Comparison of ENCODE assay signal across 14 mouse cellular contexts in genomic region chr15:80096406-80096805, GRCm38 (mm10). TPM values are rescaled to one million over a fixed set of nuclear protein-coding genes. Genes with fewer than 3 reads are reported as not detected.
A peak's percentile ranks its signal among the peaks of the same experiment; 100 is the strongest.
DNase-seq lines count a peak whose midpoint lies in the region; ATAC-seq and TF ChIP-seq lines count a peak whose summit lies in the region.
"Had no signal": no experiment of that assay in that cellular context is flagged by ENCODE, and none has a peak within 500 bp of the region (broad histone marks: within the 10 kb centered on the region; RNA-seq: fewer than 3 reads in every experiment).

No protein-coding gene starts in this region.

- ATAC-seq in liver, postnatal 0 days, result no peak

- H3K4me3 ChIP-seq in layer of hippocampus, adult 2 months, result no peak overlapping the region
- H3K4me3 ChIP-seq in liver, postnatal 0 days (ENCODE audit: low read depth, low read length), result no peak overlapping the region
- H3K4me3 ChIP-seq: forebrain, embryonic 10.5 days; hindbrain, embryonic 10.5 days; lung, embryonic 15.5 days; midbrain, embryonic 12.5 days had no signal

- H3K4me2 ChIP-seq in liver, postnatal 0 days (ENCODE audit: low read depth, low read length), result peak overlapping the region; percentile 71
- H3K4me2 ChIP-seq: lung, embryonic 15.5 days; midbrain, embryonic 12.5 days had no signal

- peak; percentile 61 for DNase-seq in cerebellum, adult 11-12 months
- DNase-seq in cerebellum, postnatal 4 days (ENCODE audit: low spot score in 2 of 2), result no peak
- DNase-seq in layer of hippocampus, adult 2 months (ENCODE audit: low spot score in 2 of 2), result no peak
- no peak for DNase-seq in layer of hippocampus, adult 18-20 months (ENCODE audit: low spot score in 2 of 2)
- peak; percentile 71 for DNase-seq in brain, adult 2 months (ENCODE audit: low read depth, low spot score)
- DNase-seq in liver, postnatal 0 days, result no peak
- DNase-seq in retina, embryonic 14.5 days (ENCODE audit: low spot score), result no peak
- no peak for DNase-seq in adrenal gland, adult 8-10 months
- DNase-seq: kidney, adult 18-20 months had no signal

- H3K4me1 ChIP-seq in liver, postnatal 0 days (ENCODE audit: insufficient read depth), result peaks cover 27% of the 10 kb centered on the region

- H3K27ac ChIP-seq in layer of hippocampus, adult 2 months, result peak overlapping the region; percentile 16
- peak overlapping the region; percentile 95 for H3K27ac ChIP-seq in liver, postnatal 0 days (ENCODE audit: low read depth)
- H3K27ac ChIP-seq: hindbrain, embryonic 10.5 days; lung, embryonic 15.5 days had no signal

- H3K36me3 ChIP-seq in liver, postnatal 0 days (replicated peaks; ENCODE audit: insufficient read depth, low read length), result no peaks in the 10 kb centered on the region
- H3K36me3 ChIP-seq: forebrain, embryonic 10.5 days; heart, embryonic 10.5 days; hindbrain, embryonic 10.5 days; lung, embryonic 15.5 days; midbrain, embryonic 12.5 days had no signal

- H3K9me3 ChIP-seq in liver, postnatal 0 days (ENCODE audit: low read length), result no peaks in the 10 kb centered on the region
- H3K9me3 ChIP-seq: forebrain, embryonic 10.5 days; heart, embryonic 10.5 days; hindbrain, embryonic 10.5 days; lung, embryonic 15.5 days; midbrain, embryonic 12.5 days had no signal

- TF ChIP-seq CTCF in layer of hippocampus, adult 2 months (conservative IDR thresholded peaks at IDR 0.05), result no peak
- no peak for TF ChIP-seq CTCF in liver, postnatal 0 days (IDR thresholded peaks at IDR 0.05; ENCODE audit: low read depth)

- no peak overlapping the region; the same call in 1 of the 2 replicates for H3K9ac ChIP-seq in liver, postnatal 0 days (replicated peaks)
- H3K9ac ChIP-seq: lung, embryonic 15.5 days; midbrain, embryonic 12.5 days had no signal

- H3K27me3 ChIP-seq in liver, postnatal 0 days (ENCODE audit: insufficient read depth, low read length), result peaks cover 14% of the 10 kb centered on the region

- 86% methylated on average over 10 of the region's 10 CpGs for WGBS in liver, postnatal 0 days (ENCODE audit: insufficient replicate concordance)

- no peak for TF ChIP-seq EP300 in liver, postnatal 0 days (IDR thresholded peaks at IDR 0.05; ENCODE audit: low read depth)

RNA-seq across cellular contexts. Expression of gene Rpl3, which starts 4.7 kb away (rescaled TPM):
- 100 to 1,000 TPM; 558 to 583 TPM for total RNA-seq in layer of hippocampus, adult 2 months (2021)
- 100 to 1,000 TPM; 600 to 628 TPM for total RNA-seq in layer of hippocampus, adult 18-20 months (2021)
- 394 and 407 TPM in 2 replicates for polyA plus RNA-seq in liver, postnatal 0 days (2015; fragmentation: Nextera tagmentation; extraction: Ambion mirVana)
- 100 to 1,000 TPM; 541 to 649 (median 631) TPM for total RNA-seq in adrenal gland, adult 8-10 months (2022)

RNA-seq across cellular contexts. Expression of gene Syngr1, which starts 5.3 kb away (rescaled TPM):
- 100 to 1,000 TPM; 356 to 380 TPM for total RNA-seq in layer of hippocampus, adult 2 months (2021)
- total RNA-seq in layer of hippocampus, adult 18-20 months (2021), result 100 to 1,000 TPM; 370 to 379 TPM
- polyA plus RNA-seq in liver, postnatal 0 days (2015; fragmentation: Nextera tagmentation; extraction: Ambion mirVana), result 10.3 and 10.4 TPM in 2 replicates
- 10 to 100 TPM; 32.7 to 65.7 (median 48.7) TPM for total RNA-seq in adrenal gland, adult 8-10 months (2022)

RNA-seq across cellular contexts. Expression of gene Tab1, which starts 36.5 kb away (rescaled TPM):
- 10 to 100 TPM; 28.2 to 30.2 TPM for total RNA-seq in layer of hippocampus, adult 2 months (2021)
- 10 to 100 TPM; 21.2 to 23.4 TPM for total RNA-seq in layer of hippocampus, adult 18-20 months (2021)
- polyA plus RNA-seq in liver, postnatal 0 days (2015; fragmentation: Nextera tagmentation; extraction: Ambion mirVana), result 7.0 and 7.5 TPM in 2 replicates
- total RNA-seq in adrenal gland, adult 8-10 months (2022), result 10 to 100 TPM; 16.2 to 31.8 (median 26.8) TPM

Comparison
In these comparisons a context has a peak if more than half of its experiments do, and no peak if none do; other contexts are left out.
1. DNase-seq: peak in cerebellum, adult 11-12 months (single experiment) and brain, adult 2 months (single experiment); none in cerebellum, postnatal 4 days (0 of 2), layer of hippocampus, adult 2 months (0 of 2), layer of hippocampus, adult 18-20 months (0 of 2), liver, postnatal 0 days (single experiment), retina, embryonic 14.5 days (single experiment) and adrenal gland, adult 8-10 months (single experiment).
2. RNA of gene Syngr1, which starts 5.3 kb away (total RNA-seq): 356 to 380 TPM in layer of hippocampus, adult 2 months and 370 to 379 TPM in layer of hippocampus, adult 18-20 months; 32.7 to 65.7 TPM in adrenal gland, adult 8-10 months; every median in the first group is over 4 times any median in the second.